Mouse (Mus musculus) adrenal gland, adult 8-10 months (tissue): Measurements from ENCODE around the gene Vmn1r68. TPM values are rescaled to one million over a fixed set of nuclear protein-coding genes. Genes with fewer than 3 reads are reported as not detected.
A peak's percentile ranks its signal among the peaks of the same experiment; 100 is the strongest.

Experiments
- DNase-seq: peaks from one replicate; pipeline ENCODE4 v3.0.0; 2022
- total RNA-seq, 4 experiments: library from RNA; stranded (reverse); gene quantifications; 2 replicates each; pipeline ENCODE4 v1.2.4; 2022

Gene Vmn1r68
- total RNA-seq = not detected

- DNase-seq = no peak
Observed at GRCm38 (mm10) chr7:10558385-10558784, at the start of gene Vmn1r68. Vmn1r68 (minus strand) TSS chr7:10558485.

- DNase-seq = no peak
Observed at GRCm38 (mm10) chr7:10495578-10495977, 62.7 kb downstream of the Vmn1r68 start.

GRCm38 (mm10) chr7:10494786-10495521, 63.3 kb downstream of the Vmn1r68 start, which contains the start of gene Zik1:
Zik1 (minus strand) TSS chr7:10495394.
- DNase-seq = peak; percentile 29

- DNase-seq = no peak
Observed at GRCm38 (mm10) chr7:10480588-10481233, 77.6 kb downstream of the Vmn1r68 start.

- no peak for DNase-seq
Observed at GRCm38 (mm10) chr7:10479813-10480212, 78.5 kb downstream of the Vmn1r68 start.

- DNase-seq = no peak
Observed at GRCm38 (mm10) chr7:10458166-10458565, 100.1 kb downstream of the Vmn1r68 start.

Other genes with a start within 250 kb of the Vmn1r68 start
- not detected for gene Vmn1r67, start 115.2 kb downstream of the Vmn1r68 start, total RNA-seq
- gene Zik1, start 63.1 kb downstream of the Vmn1r68 start, total RNA-seq = 1 to 10 TPM; 2.6 to 5.8 (median 3.6) TPM
- not detected for gene Vmn1r69, start 55.2 kb upstream of the Vmn1r68 start, total RNA-seq
- gene Vmn1r70, start 73.0 kb upstream of the Vmn1r68 start, total RNA-seq = not detected
- not detected for gene Nlrp4b, start 129.3 kb upstream of the Vmn1r68 start, total RNA-seq
- not detected for gene Vmn1r71, start 195.9 kb upstream of the Vmn1r68 start, total RNA-seq